Mouse (Mus musculus) spleen, adult 2 months (tissue): ENCODE results near the gene Unc5c. TPM values are rescaled to one million over a fixed set of nuclear protein-coding genes. Genes with fewer than 3 reads are reported as not detected.

Experiments
- DNase-seq, 2 experiments: peaks; one replicate each; pipeline versions ENCODE4 v3.0.0 to v3.0.0-alpha.2; 2012 to 2021; ENCODE audit warnings: low spot score in 2 of 2, low read depth in 1 of 2
- H3K27ac ChIP-seq: fragments of 200-500 bp; 2 replicates; pipeline ENCODE4 v1.5.1; 2012; ENCODE audit warnings: low read length, inconsistent platforms; ENCODE audit not compliant: insufficient read depth
- H3K27me3 ChIP-seq: fragments of 200-500 bp; 2 replicates; pipeline ENCODE4 v1.6.1; 2012; ENCODE audit warnings: mild to moderate bottlenecking, moderate library complexity, low read length, inconsistent platforms; ENCODE audit not compliant: control insufficient read depth, insufficient read depth
- H3K36me3 ChIP-seq: fragments of 200-500 bp; 2 replicates; pipeline ENCODE4 v1.6.1; 2012; ENCODE audit warnings: mild to moderate bottlenecking, low read length, inconsistent platforms; ENCODE audit not compliant: control insufficient read depth, insufficient read depth
- H3K4me1 ChIP-seq: fragments of 200-500 bp; 2 replicates; pipeline ENCODE4 v1.6.1; 2011; ENCODE audit warnings: inconsistent platforms; ENCODE audit not compliant: control insufficient read depth, insufficient read depth, insufficient read length
- H3K4me3 ChIP-seq: fragments of 200-500 bp; 2 replicates; pipeline ENCODE4 v1.5.1; 2011; ENCODE audit warnings: mild to moderate bottlenecking, inconsistent platforms; ENCODE audit not compliant: insufficient read depth, insufficient read length; ENCODE audit errors: extremely low read depth
- CTCF ChIP-seq: fragments of 200-500 bp; IDR thresholded peaks from 2 replicates; pipeline ENCODE4 v1.5.1; 2011; ENCODE audit warnings: mild to moderate bottlenecking, inconsistent platforms; ENCODE audit not compliant: insufficient read depth, insufficient read length, insufficient replicate concordance; ENCODE audit errors: extremely low read depth
- POLR2A ChIP-seq: fragments of 200-500 bp; IDR thresholded peaks from 2 replicates; pipeline ENCODE4 v1.6.1; 2011; ENCODE audit warnings: low read depth, low read length, inconsistent platforms
- WGBS: fragments of 180-500 bp; shearing (Covaris S2); methylation state at CpG from one replicate; pipeline ENCODE4 v1.1.7; 2018; 5-methylcytosine and 5-hydroxymethylcytosine counted together
- polyA plus RNA-seq: library from polyadenylated mRNA; depleted of rRNA; stranded (reverse); fragments of >200 nt; gene quantifications from 2 replicates; pipeline ENCODE4 v1.2.3, GENCODE M21; 2012

The Unc5c gene
- polyA plus RNA-seq, 1 experiment, result 0.34 TPM

DNA sequence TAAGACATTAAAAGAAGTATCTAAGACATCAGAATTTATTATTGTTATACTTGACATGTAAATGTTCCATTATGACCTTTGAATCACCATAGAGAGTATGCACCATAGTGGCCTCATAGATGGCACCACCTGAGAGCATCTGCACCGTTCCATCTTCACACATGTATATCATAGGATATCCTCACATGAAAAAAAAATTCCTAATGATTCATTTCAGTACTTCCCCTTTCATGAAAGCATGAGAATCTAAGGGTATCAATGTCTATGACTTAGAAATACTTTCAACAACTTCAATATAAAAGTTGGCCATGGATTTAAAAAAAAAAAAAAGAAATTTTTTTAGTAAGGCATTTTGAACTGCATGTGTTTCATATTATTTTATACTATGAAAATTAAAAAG lies 25.6 kb downstream of the Unc5c start:
- no peak overlapping the region for H3K4me3 ChIP-seq
- no peak for DNase-seq
- H3K36me3 ChIP-seq, result no peaks in the 10 kb centered on the region
- H3K4me1 ChIP-seq, result no peaks in the 10 kb centered on the region
- TF ChIP-seq POLR2A (no peak), CTCF (no peak)
- H3K27me3 ChIP-seq, result no peaks in the 10 kb centered on the region
- H3K27ac ChIP-seq, result no peak overlapping the region
- WGBS, result 77% methylated on average over 1 of the region's 1 CpGs

DNA sequence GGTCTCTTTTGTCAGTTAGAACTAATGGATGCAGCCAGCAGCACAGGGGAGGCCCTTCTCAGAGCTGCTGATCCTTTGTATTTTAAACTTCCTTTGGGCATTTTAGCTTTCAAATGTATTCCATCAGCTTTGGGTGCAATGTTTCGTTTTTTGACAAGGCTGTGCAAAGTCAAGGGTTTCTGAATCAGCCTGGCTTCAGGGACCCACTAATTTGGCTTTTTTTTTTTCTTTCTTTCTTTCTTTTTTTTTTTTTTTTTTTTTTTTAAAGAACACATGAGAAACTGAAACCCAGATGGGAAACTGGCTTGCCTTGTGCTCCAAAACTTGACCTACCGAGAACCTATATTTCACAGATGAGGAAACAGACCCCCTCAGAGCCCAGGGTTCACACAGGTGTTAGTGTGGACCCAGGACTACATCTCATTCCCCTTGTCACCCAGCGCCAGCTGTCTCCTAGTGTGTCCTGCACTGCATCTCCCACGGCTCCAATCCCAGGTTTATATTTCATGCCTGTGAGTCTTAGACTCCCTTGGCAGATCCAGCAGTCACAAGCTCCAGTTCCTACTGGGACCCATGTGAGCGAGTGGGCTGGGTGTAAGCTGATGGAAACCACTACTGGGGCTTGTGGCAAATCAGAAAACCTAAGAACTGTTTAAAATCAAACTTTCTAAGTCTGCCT lies 26.4 kb downstream of the Unc5c start:
- DNase-seq, result no peak

GRCm38 (mm10) chr3:141491951-141492310 lies 26.9 kb downstream of the Unc5c start:
- H3K4me1 ChIP-seq, result no peaks in the 10 kb centered on the region
- H3K27me3 ChIP-seq, result no peaks in the 10 kb centered on the region
- TF ChIP-seq POLR2A, result no peak
- DNase-seq, result no peak
- H3K4me3 ChIP-seq, result no peak overlapping the region
- 27% methylated on average over 2 of the region's 2 CpGs for WGBS
- H3K27ac ChIP-seq, result no peak overlapping the region
- H3K36me3 ChIP-seq, result no peaks in the 10 kb centered on the region

More for the DNA sequence above, 26.4 kb downstream of the Unc5c start:
- Histone ChIP-seq H3K4me3 (no peak overlapping the region), H3K27ac (no peak overlapping the region), H3K36me3 (no peaks in the 10 kb centered on the region), H3K4me1 (no peaks in the 10 kb centered on the region), H3K27me3 (no peaks in the 10 kb centered on the region)
- WGBS, result 56% methylated on average over 5 of the region's 5 CpGs
- TF ChIP-seq POLR2A, result no peak
- no peak for TF ChIP-seq CTCF

GRCm38 (mm10) chr3:141493000-141493399 lies 28.0 kb downstream of the Unc5c start:
- Histone ChIP-seq H3K27me3 (no peaks in the 10 kb centered on the region), H3K27ac (no peak overlapping the region), H3K4me1 (no peaks in the 10 kb centered on the region), H3K4me3 (no peak overlapping the region), H3K36me3 (no peaks in the 10 kb centered on the region)
- no peak for DNase-seq
- 46% methylated on average over 3 of the region's 3 CpGs for WGBS
- TF ChIP-seq POLR2A (no peak), CTCF (no peak)

DNA sequence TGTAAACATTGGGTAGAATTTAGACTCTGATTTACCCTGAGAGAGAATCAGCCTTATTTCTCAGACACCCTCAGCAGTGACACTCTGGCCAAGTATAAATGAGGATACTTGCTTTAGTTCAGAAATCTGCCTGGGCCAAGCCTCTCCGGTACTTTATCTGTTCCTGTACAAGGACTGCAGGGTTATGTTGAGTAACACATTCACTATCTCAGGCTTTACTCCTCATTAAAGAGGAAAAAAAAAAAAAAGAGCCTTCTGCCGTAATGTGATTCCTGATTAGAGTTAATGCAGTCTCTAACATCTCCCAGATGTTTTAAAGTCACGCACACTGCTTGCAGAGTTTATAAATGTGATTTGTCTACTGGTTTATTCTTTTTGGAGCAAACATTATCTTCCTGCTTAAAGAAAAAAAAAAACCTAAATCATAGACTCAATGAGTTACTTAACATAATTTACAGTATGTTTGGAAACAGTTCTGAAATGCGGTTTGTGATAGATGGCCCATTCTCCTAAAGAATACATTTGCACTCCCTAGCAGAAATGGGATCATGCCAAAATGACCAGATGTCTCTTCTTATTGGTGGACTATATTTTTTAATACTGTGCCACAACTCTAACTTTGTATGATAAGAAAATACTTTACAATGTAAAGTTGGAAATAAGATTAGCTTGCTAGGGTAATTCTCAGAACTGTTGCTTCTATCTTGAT lies 33.5 kb downstream of the Unc5c start:
- DNase-seq, result no peak
- H3K36me3 ChIP-seq, result no peaks in the 10 kb centered on the region
- WGBS, result 84% methylated on average over 4 of the region's 4 CpGs
- H3K27me3 ChIP-seq, result no peaks in the 10 kb centered on the region
- no peak for TF ChIP-seq CTCF
- TF ChIP-seq POLR2A, result no peak
- H3K4me1 ChIP-seq, result no peaks in the 10 kb centered on the region
- no peak overlapping the region for H3K4me3 ChIP-seq
- H3K27ac ChIP-seq, result no peak overlapping the region

- no peak overlapping the region for H3K4me3 ChIP-seq
- 69% methylated on average over 4 of the region's 4 CpGs for WGBS
These were observed 37.0 kb downstream of the Unc5c start for GRCm38 (mm10) chr3:141501845-141502505.

GRCm38 (mm10) chr3:141503331-141503730 lies 38.3 kb downstream of the Unc5c start:
- no peak overlapping the region for H3K27ac ChIP-seq
- no peak for DNase-seq
- 83% methylated on average over 3 of the region's 3 CpGs for WGBS
- H3K36me3 ChIP-seq, result no peaks in the 10 kb centered on the region
- TF ChIP-seq CTCF (no peak), POLR2A (no peak)
- H3K27me3 ChIP-seq, result no peaks in the 10 kb centered on the region
- H3K4me3 ChIP-seq, result no peak overlapping the region
- H3K4me1 ChIP-seq, result no peaks in the 10 kb centered on the region

More at GRCm38 (mm10) chr3:141501845-141502505, 37.0 kb downstream of the Unc5c start:
- Histone ChIP-seq H3K4me1 (no peaks in the 10 kb centered on the region), H3K27ac (no peak overlapping the region), H3K27me3 (no peaks in the 10 kb centered on the region), H3K36me3 (no peaks in the 10 kb centered on the region)
- TF ChIP-seq POLR2A, result no peak
- DNase-seq, result no peak
